Mouse (Mus musculus): ENCODE data around the gene Tacc2.

DNA sequence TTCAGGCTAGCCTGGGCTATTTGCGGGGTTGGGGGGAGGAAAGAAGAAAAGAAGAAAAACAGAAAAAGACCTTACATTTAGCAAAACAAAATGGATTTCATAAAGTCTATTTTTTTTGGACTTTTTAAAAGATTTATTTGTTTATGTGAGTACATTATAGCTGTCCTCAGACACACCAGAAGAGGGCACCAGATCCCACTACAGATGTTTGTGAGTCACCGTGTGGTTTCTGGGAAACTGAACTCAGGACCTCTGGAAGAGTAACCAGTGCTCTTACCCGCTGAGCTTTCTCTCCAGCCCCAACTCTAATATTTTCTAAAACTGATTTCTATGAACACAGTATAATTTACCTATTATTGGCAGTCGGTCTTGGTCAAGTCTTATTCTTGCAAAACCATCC, 42.1 kb upstream of the Tacc2 start:
- TF ChIP-seq TBP (IDR thresholded peaks at IDR 0.05; ENCODE audit: low read depth, low read length) (no peak), EP300 (IDR thresholded peaks at IDR 0.05; ENCODE audit: low read depth in 1 of 2, low read length in 2 of 2) (no peak), CTCF (IDR thresholded peaks at IDR 0.05 in 2 of 3, conservative IDR thresholded peaks at IDR 0.05 in 1 of 3; ENCODE audit: control insufficient read depth in 1 of 3, insufficient read depth in 1 of 3, low read depth in 2 of 3, low read length in 3 of 3, poor library complexity in 1 of 3, severe bottlenecking in 1 of 3) (peak; percentile 11 to 31 (median 26); a peak in 2 of 6 replicates), POLR2A (IDR thresholded peaks at IDR 0.05; ENCODE audit: control insufficient read depth in 1 of 2, insufficient read depth in 1 of 2, low read depth in 1 of 2, low read length in 2 of 2, poor library complexity in 1 of 2) (no peak), JUND (IDR thresholded peaks at IDR 0.05; ENCODE audit: low read depth, low read length) (no peak), UBTF (IDR thresholded peaks at IDR 0.05; ENCODE audit: borderline replicate concordance, insufficient read depth, low read depth, low read length) (no peak), E2F4 (IDR thresholded peaks at IDR 0.05; ENCODE audit: borderline replicate concordance, low read depth, low read length) (no peak), POLR2AphosphoS2 (IDR thresholded peaks at IDR 0.05; ENCODE audit: low read length) (no peak), MAX (IDR thresholded peaks at IDR 0.05; ENCODE audit: low read length) (no peak), CHD2 (IDR thresholded peaks at IDR 0.05; ENCODE audit: low read length) (no peak), GABPA (IDR thresholded peaks at IDR 0.05; ENCODE audit: low read depth, low read length) (no peak)
